Mouse (Mus musculus): ENCODE measurements at regions not wholly inside any gene's neighbourhood (a gene's known extent, or its start where the extent isn't known, plus 50 kb on each side); places are given as distances from the start of the nearest gene placed in this dataset.

DNA sequence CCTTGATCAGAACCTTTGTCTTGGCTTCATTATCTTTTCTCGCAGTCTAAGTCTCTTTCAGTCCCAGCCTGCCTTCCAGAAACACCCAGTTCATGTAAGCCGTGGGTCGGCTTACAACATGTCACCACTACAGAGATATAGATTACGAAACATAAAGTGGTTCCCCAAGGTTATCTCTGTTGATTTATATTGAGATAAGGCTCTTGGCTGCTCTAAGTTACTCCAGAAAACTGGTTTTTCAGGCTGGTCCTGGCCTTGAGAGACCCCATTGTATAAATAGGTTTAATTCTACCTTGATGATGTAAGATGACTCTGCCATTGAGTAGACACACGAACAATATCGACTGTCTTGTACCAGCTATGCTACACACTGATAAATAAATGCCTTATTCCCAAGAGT, 323.8 kb downstream of the Plod2 start:
- no peak for DNase-seq

DNA sequence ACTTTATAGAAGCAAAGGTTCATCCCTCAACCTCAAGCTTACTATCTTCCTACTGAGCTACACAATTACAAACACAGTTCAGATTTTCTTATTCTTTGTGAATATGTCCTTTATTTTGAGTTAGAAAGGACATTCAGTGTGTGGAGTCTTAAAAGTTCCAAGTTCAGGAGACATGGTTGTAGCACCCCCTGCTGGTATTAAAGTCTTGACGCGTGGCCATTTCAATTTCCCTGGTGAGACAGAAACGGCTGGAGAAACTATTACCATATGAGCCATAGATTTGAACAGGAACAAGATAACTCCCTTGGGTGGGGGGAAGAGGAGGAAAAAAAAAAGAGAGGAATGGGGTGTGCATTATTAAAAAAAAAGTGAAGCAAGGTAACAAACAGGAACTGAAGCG, 336.6 kb downstream of the Plod2 start:
- DNase-seq = peak; percentile 39

DNA sequence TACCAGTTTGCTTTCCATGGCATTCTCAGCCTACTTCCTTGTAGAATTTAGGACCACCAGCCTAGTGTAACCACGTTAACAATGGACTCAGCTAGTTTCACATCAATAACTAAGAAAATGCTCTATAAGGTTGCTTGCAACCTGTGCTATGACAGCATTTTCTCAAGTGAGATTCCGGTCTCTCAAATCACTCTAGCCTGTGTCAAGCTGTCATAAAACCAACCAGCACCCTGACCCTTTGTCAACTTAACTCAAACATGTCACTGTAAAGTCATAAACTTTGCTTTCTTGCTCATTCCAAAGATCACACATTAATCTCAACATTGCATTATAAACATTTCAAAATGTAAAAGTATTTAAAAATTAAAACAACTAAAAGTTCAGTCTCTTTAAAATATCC, 337.8 kb downstream of the Plod2 start:
- DNase-seq = no peak

DNA sequence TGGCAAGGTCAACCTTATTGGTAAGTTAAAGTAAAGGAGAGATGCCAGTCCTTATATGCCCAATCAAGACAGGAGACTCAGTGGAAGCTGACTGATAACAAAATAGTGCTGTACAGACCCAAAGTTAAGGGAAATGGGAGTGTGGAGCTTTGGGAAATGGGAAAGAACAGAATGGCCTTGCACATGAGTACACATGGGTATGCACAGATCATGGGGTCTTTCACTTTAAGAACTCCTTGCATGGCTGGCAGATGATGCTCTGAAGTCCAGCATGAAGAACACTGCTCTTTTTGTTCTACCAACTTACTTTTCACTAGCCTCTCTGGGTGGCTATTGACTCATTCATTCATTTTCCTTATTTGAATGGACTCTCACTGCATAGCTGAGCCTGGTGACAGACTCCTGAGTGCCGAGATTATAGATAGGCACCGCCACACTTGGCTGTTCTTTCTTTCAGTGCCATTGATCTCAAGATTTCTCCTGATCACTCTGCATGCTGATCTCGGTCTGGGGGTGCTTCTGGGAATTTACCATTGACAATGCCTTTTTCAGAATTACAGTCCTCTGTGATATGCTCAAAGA, 340.3 kb downstream of the Plod2 start:
- DNase-seq = no peak

DNA sequence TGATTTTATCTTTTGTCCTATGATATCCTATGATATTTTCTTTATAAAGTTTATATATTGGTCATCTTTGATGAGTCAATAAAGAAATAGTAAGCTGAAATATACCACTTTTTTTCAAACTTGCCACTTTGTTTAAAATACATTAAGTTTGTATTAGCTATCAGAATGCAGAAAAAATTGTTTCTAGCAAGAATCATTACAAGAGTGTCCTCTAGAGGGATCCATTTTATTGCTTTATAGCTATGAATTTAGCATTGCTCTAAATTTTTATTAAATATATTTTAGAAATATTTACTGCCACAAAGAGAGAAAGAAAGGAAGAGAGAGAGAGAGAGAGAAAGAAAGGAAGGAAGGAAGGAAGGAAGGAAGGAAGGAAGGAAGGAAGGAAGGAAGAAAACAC, 348.0 kb downstream of the Plod2 start:
- no peak for DNase-seq

DNA sequence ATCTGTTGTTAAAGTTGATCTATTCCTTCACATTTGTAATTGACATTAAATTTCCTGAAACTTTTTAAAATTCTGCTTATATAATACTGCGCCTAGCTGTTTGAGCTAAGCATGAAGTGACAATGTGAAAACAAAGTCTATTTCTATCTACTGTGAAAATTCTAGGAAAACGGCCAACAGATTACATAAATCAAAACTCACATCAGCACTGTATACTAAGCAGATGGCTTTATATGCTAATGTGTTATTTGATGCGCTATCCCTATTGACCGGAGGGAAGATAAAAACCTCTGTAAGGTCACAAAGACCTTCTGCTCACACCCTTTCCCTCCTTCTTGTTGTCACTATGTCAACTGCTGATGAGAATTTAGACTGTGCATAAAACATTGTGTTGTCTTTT, 357.7 kb downstream of the Plod2 start:
- DNase-seq = no peak

DNA sequence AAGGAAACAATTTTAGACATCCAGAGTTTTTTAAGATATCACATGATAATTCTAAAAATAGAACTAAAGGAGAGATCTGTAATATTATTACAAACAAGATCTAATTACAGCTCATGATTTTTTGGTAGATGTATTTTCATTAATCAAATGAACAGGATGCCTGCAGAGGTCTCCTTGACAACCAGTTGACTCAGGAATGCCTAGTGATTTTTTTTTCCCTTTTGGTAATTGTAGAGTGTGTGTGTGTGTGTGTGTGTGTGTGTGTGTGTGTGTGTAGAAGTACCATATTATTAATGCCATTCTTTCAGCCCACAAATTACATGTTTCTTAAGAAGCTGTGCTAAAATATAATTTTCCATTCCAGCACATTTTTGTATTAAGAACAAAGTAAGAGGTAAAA, 365.1 kb downstream of the Plod2 start:
- no peak for DNase-seq

DNA sequence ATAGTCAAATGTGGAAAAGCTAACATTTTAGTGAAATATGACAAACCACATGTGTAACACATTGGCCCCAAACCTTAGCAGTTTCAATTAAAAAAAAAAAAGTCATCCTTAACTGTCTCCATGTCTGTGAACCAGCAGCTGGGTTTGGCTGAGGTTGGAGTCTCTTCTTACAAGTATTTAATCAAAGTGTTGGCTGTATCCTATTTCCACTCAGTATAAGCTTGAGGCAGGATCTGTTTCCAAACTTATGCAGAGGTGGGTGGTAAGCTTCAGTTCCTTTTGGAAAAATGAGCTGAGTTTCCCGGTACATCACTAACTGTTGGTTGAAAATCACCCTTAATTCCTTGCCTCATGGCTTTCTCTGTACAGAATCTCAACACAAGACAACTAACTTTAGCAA, 377.4 kb downstream of the Plod2 start:
- DNase-seq = no peak

DNA sequence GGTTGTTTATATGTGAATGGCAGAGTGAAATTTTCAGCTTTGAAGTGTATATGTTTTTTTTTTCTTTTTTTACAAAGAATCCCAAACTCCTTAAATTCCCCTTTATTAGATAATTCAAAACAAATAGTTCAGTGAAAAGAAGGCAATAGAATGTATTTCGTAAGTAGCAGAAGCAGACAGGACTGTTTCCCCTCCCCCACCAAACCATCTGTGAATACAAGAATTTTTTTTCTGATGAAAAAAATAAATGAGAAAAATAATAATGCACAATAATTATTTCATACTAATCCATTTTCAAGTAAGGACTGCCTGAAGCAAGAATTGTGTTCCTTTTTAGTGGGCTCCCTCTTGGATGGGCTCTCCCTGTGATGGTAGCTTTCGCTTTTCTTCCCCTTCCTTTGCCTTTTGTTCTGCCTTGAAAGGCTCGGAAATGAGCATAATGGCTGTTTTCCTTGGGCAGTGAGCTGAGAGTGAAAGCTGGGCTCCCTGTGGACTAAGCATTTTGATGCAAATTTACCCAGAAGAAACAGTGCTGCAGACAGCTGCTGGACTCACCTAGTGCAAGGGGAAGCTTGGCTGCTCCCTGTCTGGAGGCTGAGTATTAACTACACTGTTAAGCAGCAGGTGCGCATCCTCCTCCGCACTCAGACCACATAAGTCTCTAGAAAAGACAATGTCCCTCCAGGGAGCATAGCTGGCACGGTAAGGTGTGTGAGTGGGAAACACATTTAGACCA, 388.4 kb downstream of the Plod2 start:
- no peak for DNase-seq

DNA sequence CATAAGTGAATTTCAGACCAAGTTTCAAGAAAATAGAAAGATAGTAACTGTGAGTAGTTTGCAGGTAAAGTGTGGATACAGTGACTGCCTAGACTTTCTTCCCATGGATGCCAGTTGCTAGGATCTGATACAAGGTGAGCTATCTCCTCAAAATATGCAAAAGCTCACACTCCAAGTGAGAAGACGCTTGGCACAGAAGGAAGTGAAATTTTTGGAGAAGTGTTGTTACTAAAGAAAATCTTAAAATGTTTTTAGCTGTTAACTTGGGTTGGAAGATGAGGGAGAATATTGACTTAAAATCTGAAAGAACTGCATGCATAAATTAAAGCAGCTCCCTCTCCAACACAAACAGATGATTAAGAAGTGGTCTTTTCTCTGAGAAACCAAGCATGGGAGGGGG, 395.8 kb downstream of the Plod2 start:
- no peak for DNase-seq

DNA sequence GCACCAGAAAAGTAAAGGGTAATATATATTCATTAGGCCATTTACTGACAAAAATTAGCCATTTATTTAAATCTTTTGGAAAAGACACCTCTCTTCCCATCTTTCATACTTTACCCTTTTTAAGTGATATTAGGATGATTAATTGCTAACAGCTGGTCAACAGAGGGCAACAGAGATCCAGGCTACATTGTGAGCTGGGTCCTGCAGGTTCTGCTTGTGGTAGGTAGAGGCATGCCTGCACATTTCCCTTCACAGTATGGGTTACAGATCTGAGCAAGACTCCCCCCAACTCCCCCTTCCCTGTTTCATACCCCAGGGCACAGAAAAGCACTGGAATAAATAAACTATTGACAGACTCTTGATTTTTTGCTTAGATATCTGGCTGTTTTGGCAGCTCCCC, 408.1 kb downstream of the Plod2 start:
- DNase-seq = no peak

DNA sequence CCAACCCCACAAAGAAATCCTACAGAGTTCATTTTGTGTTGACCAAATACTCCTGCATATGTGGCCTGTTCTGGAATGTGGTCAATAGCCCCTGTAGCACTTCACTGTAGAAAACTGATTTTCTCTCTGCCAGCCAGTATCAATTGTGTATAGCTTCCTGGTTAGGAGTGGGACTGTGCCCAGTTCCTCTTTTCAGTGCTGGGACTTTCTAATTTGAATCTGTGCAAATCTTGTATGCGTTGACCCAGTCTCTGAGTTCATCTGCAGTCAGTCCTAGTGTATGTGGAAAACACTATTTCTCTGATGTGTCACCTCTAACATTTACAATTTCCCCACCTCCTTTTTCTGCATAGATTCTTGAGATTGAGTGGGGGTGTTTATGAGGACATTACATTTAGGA, 421.3 kb downstream of the Plod2 start:
- no peak for DNase-seq

DNA sequence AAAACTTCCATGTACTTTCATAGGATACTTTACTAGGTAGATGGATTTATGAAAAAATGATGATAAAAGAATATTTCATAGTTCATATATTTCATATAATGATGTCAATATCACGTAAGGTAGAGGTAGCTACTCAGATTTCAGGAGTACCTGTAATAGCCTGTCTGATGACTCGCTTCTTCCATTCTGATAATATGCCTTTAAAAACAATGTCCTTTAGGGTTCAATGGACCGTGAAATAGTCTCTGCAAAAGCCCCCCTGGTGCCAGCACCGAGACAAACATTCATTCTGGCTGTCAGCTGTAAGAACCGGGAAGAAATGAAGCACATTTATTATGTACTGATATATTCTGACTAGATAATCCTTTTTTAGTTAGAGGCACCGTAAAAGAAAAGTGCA, 449.7 kb downstream of the Plod2 start:
- no peak for DNase-seq

DNA sequence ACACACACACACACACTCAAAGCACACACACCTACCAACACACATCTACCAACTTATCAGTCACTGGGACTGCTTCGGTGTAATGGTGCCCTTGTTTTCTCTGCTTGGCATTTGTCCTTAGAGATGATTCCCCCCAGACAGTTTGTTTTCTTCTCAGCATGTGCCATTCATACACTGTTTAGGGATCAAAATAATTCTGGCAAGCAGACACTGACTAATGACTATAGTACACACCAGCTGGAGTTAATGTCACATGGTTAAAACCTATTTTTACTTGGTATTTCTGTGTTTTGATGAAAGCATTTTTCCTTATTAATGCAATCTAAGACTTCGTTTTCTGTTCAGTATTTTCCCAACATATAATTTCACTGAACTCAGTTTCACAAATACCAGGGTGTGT, 454.1 kb downstream of the Plod2 start:
- no peak for DNase-seq

DNA sequence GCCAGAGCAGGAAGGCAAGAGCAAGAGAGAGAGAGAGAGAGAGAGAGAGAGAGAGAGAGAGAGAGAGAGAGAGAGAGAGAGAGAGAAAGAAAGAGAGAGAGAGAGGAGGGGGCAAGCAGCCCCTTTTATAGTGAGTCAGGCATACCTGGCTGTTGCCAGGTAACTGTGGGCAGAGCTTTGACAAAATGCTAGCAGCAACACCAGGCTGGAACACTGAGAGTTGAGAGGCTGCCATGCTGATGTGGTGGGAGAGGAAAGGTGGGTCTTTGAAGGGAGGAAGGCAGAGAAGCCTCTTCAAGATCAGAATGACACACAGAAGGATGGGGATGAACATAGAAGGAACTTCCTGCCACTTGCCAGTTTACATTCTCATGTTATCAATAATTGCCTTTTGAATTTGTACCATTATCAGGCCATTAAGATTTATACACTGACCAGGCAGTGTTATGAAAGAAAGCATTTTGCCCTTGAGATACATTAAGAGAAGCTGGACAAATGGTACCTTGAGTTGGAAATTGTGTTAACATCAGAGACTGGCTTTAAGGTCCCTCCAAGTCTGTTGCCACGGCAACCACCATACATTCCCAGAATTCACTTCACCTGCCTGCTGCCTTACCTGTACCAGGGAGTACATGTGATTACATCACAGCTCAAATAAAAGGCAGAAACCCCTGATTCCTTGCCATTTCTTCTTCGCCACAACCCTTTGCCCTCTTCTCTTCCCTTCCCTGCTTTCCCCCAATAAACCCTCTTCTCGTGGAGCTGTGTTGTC, 463.3 kb downstream of the Plod2 start:
- no peak for DNase-seq

DNA sequence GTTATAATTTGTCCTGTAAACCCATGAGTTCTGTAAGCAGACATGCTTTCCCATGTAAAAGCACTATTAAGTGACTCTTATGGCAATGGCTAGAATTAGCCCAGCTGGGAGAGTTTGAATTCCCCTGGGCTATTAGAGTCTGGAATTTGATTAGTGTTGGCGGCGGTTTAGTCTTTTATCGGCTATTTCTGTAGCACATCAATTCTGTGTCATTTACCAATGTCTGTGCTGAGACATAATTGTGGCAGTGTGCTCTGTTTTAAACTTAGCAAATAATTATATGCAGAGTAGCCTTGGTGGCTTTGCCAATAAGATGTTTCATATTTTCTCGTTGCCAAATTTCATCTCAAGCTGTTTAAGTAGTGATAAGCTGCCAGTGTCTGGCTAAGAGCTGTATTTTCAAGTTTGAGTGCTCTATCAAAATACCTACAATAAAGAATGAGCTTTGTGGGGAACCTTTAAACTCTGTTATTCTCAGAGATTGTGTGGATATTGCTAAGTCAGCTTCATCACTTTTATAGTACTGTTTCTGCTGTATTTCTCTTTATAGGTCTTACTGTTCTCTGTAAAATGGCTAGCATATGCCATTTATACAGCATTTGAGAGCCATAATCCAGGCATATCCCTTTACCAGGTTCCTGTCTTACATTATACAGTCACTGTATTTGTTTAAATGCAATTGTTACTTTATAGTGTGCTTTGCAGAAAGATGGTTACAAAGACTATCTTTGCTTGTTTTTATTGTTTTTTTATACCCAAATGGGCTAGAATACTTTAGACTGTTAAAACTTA, 466.7 kb downstream of the Plod2 start:
- DNase-seq = no peak

DNA sequence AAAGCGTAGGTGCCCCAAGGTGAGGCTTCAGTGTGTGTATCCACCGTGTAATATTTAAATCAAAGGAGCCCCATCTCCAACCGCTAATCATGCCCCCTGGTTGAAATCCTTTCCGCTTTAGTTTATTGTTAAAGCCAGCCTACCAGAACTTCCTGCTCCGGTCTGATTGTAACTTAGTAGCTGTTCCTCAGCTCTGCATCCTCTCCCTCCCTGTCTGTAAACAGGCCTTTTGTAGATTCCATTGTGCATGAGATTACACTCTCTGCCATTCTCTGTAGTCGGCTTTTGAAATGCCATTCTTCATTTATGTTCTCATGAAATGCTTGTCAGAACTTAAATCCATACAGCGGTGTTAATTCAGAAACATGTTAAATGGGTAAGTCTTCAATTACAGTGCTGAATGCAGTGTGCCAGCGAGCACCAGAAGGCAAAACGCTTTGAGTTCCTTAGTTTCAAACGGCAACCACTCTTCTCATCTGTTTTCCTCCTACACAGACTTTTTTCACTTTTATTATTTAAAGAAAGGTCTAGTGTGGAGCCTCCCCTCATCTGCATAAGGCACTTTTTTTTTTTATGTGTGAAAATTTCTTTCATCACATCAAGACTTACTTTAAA, 502.4 kb downstream of the Plod2 start:
- DNase-seq = no peak

DNA sequence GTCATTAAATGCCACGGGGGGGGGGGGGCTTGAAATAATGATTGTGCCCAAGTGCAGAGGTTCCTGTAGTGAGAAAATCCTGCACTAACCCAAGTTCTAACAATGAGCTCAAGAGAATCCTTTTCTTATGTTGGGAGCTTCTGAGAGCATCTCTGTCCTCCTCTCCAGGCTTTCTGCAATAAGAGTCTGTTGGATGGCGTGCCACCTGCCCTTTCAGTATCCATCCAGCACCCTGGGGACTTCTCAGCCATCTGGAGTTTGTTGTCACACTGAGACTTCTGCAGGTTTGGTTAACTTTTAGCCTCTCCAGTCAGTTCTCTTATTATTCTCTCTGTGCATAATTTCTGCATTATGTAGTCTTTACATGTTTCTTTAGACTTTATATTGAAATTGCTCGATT, 530.1 kb downstream of the Plod2 start:
- no peak for DNase-seq

DNA sequence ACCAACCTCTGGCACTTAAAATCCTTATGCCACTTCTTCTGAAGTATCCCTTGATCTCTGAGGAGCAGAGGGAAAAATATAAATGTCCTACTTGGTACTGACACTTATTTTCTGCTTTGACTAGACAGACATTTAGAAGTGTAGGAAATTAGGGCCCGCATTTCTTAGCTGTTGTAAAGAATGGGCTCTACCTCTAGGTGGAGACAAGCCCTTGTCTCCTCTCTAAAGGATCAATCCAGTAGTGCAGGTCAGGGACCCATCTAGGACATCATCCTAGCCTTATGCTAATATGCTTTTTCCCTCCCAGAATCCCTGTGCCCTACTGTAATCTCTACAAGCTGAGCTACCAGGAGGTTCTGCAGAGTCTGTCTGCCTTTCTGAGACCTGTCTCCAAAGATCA, 541.1 kb downstream of the Plod2 start:
- DNase-seq = no peak

DNA sequence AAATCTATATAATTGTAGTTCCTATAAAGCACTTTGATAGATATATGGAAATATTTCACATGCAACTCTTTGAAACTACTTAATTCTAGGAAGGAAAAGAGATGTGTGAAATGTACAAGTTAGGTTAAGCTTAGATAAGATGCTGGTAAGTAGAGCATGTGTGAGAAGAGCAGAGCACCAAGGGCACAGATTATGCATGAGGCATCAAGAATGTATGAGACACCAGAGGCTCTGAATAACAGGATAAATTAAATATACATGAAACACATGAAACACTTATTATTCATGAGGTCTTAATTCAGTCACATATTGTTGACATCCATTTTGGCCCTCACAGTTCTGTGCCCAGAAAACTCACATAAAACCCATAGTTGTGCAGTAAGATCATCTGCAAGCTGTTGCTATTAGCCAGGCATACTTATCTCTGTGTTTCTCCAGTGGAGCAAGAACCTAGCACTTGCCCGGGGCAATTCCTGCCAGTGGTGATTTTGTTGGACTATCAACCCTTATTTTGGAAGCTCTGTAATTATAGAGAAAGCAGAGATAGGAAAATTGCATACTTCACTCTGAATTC, 556.1 kb downstream of the Plod2 start:
- no peak for DNase-seq

DNA sequence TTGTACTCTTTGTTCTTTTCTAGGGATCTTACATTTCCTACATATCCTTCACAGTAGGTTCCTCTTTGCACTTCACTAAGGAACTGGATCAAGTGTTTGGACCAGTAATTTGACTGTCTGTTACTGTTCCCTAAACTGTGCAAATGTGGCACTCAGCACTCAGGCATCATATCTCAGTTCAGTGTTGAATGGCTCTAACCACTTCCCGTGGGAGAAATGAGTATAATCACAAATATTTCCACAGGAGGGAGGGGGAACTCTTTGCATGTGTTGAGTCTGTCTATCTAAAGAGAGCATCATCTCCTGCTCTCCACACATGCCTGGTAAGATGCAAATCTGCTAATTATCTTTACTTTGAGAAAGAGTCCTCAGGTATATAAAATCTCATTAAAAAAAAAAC, 588.5 kb downstream of the Plod2 start:
- DNase-seq = no peak

DNA sequence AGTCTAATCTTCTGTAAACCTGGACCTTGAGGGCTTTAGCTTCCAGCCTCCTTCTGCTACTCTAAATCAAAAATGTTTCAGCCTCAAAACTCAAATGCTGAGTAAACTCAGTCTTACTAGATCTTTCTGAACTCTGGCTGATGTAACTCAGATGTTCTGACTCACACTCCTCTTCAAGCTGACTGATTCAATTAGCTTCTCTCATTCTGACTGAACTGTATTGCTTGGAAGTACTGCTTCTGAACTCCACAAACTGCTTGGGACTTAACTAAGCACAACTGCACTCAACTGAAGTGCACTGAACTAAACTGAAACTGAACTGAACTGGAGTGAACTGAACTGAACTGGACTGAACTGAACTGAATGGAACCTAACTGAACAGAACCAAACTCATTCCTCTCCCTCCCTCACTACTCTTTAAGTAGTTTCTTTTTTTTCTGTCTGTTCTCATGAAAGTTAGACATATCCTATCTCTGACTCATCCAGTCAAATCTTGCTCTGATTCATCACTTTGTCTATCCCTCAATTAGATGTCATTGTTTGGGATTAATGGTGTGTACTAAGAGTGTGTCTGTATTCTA, 589.7 kb downstream of the Plod2 start:
- DNase-seq = no peak
